Mouse (Mus musculus): ENCODE measurements around the gene Qsox2. TPM values are rescaled to one million over a fixed set of nuclear protein-coding genes. Genes with fewer than 3 reads are reported as not detected.
A peak's percentile ranks its signal among the peaks of the same experiment; 100 is the strongest.

The Qsox2 gene
- polyA plus RNA-seq, 1 experiment from 2014 or later = 26.1 TPM

DNA sequence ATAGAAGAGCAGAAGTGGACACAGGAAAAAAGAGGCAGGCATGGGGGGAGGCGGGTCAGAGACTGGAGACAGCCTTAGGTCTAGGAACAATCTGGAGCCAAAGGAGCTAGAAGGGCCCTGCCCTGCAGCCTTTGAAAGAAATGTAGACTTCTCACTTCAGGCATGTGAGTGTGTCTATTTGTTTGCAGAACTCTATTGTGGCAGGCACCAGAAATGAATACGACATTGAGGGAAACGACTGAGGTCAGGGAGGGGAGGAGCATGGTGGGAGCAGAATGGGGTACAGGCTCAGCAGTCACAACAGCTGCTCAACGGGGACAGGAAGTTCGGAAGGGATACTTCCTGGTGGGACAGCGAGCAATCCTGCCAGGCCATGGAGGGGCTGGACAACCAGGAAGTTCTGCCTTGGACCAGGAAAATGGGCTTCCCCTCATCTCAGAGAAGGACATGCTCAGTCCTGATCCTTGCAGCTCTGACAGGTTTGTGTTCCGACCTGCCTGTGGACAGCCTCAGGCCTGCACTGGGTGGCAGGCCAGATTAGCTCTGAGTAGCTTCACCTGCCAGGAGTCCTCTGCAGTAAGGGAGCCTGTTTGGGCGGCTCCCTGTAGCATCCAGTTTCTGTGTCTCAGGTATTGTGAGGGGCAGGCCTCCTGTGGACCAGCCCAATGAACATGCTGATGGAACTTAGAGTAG lies 15.3 kb upstream of the Qsox2 start:
- no peaks in the 10 kb centered on the region for H3K9me3 ChIP-seq
- peak; percentile 41; the same call in 1 of the 2 replicates for ATAC-seq (ENCODE audit: insufficient read depth, low FRiP score, low read depth)
- H3K9ac ChIP-seq = no peak overlapping the region
- WGBS = 49% methylated on average over 8 of the region's 8 CpGs
- no peak overlapping the region for H3K4me3 ChIP-seq (replicated peaks)
- peak overlapping the region; percentile 63; the same call in 1 of the 2 replicates for H3K27ac ChIP-seq
- H3K4me1 ChIP-seq = no peaks in the 10 kb centered on the region
- H3K27me3 ChIP-seq (replicated peaks) = no peaks in the 10 kb centered on the region
- no peaks in the 10 kb centered on the region for H3K36me3 ChIP-seq
- no peak overlapping the region for H3K4me2 ChIP-seq

- WGBS = 50% methylated on average over 3 of the region's 3 CpGs
- no peak overlapping the region for H3K4me3 ChIP-seq (replicated peaks)
- no peaks in the 10 kb centered on the region for H3K9me3 ChIP-seq
- H3K27me3 ChIP-seq (replicated peaks) = no peaks in the 10 kb centered on the region
- no peak overlapping the region for H3K4me2 ChIP-seq
- H3K9ac ChIP-seq = no peak overlapping the region
- H3K27ac ChIP-seq = no peak overlapping the region
- no peaks in the 10 kb centered on the region for H3K36me3 ChIP-seq
- no peak for ATAC-seq (ENCODE audit: insufficient read depth, low FRiP score, low read depth)
- 0 out of 2 replicates have a peak, but pooled peaks cover 3% of the 10 kb centered on the region for H3K4me1 ChIP-seq
Observed at GRCm38 (mm10) chr2:26247531-26247930, 10.2 kb upstream of the Qsox2 start.

DNA sequence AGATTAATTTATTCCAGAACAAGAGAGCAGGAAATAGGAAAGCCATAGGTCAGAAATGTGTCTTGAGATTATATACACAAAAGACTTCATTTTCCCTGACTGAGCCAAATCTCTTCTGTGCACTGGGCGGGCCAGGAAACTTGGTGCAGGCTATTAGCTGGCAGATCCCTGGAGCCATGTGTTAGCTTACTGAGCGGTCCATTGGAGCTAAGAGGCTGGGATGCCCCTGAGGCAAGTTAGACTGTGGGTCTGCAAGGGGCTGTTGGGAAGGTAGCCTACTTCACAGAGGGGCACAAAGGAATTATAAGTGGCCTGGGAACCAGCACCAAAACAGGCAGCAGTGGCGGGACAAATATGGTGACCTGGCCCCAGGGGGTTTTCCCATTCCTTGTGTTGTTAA lies 3.5 kb upstream of the Qsox2 start:
- Histone ChIP-seq H3K27me3 (replicated peaks) (no peaks in the 10 kb centered on the region), H3K4me1 (peaks cover 16% of the 10 kb centered on the region), H3K36me3 (no peaks in the 10 kb centered on the region), H3K4me2 (no peak overlapping the region), H3K4me3 (replicated peaks) (no peak overlapping the region), H3K9ac (no peak overlapping the region), H3K9me3 (no peaks in the 10 kb centered on the region), H3K27ac (no peak overlapping the region)
- ATAC-seq (ENCODE audit: insufficient read depth, low FRiP score, low read depth) = no peak
- WGBS = 52% methylated on average over 3 of the region's 3 CpGs

DNA sequence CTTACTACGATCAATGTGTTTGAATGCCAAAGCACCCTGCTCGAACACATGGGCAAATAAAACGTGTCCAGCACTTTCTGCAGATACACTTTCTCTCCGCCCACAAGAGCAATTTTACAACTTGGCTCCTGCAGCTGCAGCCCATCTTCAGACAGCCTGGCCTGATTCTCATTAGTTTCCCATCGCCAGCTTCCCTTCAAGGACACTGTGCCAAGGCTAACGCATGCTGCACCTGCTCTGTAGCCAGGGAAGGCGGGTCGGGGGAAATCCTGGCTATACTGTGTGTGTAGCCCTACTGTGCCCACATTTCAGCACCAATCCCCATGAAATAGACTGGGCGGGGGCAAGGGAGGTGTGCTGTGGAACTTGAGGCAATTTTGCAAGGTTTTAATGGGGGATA lies 3.0 kb upstream of the Qsox2 start:
- Histone ChIP-seq H3K9ac (no peak overlapping the region), H3K4me2 (no peak overlapping the region), H3K9me3 (no peaks in the 10 kb centered on the region), H3K27ac (peak overlapping the region; percentile 26; the same call in 1 of the 2 replicates), H3K4me3 (replicated peaks) (no peak overlapping the region), H3K36me3 (no peaks in the 10 kb centered on the region), H3K27me3 (replicated peaks) (no peaks in the 10 kb centered on the region), H3K4me1 (peaks cover 17% of the 10 kb centered on the region)
- WGBS = 35% methylated on average over 9 of the region's 9 CpGs
- ATAC-seq (ENCODE audit: insufficient read depth, low FRiP score, low read depth) = no peak

DNA sequence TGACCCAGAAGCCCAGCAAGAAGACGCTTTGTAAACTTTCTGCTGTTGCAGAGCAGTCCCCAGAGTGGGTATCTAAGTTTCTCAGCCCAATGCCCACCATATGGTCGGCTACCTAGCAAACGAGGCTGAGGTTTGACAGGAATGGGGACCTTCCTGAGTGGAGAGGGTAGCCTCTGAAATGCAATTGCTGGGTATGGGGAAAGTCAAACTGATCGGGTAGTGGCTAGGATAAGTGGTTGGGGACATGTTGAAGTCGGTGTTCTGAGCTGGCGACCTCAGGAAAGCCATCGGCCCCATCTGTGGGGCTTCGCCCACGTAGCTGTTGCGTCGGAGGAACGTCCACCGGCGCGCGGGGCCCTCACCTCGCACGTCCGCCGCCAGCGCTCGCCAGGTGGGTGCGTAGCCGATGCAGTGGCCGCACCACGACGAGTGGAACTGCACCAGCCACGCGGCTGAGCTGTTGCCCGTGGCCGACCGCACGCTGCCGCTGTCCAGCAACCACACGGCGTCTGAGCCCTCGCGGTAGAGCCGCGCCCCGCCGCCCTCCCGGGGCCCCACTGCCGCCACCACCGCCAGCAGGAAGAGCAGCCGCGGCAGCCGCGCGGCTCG lies 540 bp downstream of the Qsox2 start:
- Histone ChIP-seq H3K9me3 (no peaks in the 10 kb centered on the region), H3K4me2 (peak overlapping the region; percentile 85), H3K36me3 (no peaks in the 10 kb centered on the region), H3K27me3 (replicated peaks) (no peaks in the 10 kb centered on the region), H3K27ac (peak overlapping the region; percentile 86), H3K4me3 (replicated peaks) (peak overlapping the region; percentile 92), H3K9ac (peak overlapping the region; percentile 84), H3K4me1 (peaks cover 24% of the 10 kb centered on the region)
- ATAC-seq (ENCODE audit: insufficient read depth, low FRiP score, low read depth) = peak; percentile 44
- WGBS = under 1% methylated on average over 51 of the region's 51 CpGs

GRCm38 (mm10) chr2:26234771-26235170 lies 2.6 kb downstream of the Qsox2 start:
- no peak for ATAC-seq (ENCODE audit: insufficient read depth, low FRiP score, low read depth)
- H3K36me3 ChIP-seq = no peaks in the 10 kb centered on the region
- no peaks in the 10 kb centered on the region for H3K27me3 ChIP-seq (replicated peaks)
- H3K4me1 ChIP-seq = peaks cover 21% of the 10 kb centered on the region
- peak overlapping the region; percentile 21; the same call in 1 of the 2 replicates for H3K4me2 ChIP-seq
- H3K4me3 ChIP-seq (replicated peaks) = no peak overlapping the region
- H3K9ac ChIP-seq = no peak overlapping the region
- WGBS = 67% methylated on average over 2 of the region's 2 CpGs
- peak overlapping the region; percentile 32; the same call in 1 of the 2 replicates for H3K27ac ChIP-seq
- H3K9me3 ChIP-seq = no peaks in the 10 kb centered on the region

DNA sequence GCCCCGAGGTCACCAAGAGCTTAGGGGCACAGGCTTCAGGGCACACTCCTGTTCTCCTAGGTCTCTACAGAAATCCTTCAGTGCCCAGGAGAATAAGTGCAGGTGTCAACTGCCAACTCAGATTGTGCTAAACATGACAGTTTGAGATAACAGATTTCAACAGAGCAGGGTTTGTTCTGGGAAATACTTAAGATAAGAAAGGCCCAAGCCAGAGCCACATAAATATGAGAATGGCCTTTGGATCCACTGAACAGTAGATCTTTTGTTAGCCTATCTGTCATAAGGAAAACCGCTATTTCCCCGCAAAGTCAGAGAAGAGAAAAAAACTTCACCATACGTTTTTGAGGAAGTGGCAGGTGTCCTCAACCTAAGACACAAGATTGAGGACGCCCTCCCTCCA lies 3.1 kb downstream of the Qsox2 start:
- Histone ChIP-seq H3K9ac (no peak overlapping the region), H3K27me3 (replicated peaks) (no peaks in the 10 kb centered on the region), H3K36me3 (no peaks in the 10 kb centered on the region), H3K27ac (0 out of 2 replicates have a peak overlapping the region, but pooled peaks have one; percentile 11), H3K4me3 (replicated peaks) (no peak overlapping the region), H3K4me2 (0 out of 2 replicates have a peak overlapping the region, but pooled peaks have one; percentile 21), H3K4me1 (peaks cover 21% of the 10 kb centered on the region), H3K9me3 (no peaks in the 10 kb centered on the region)
- 56% methylated on average over 5 of the region's 5 CpGs for WGBS
- no peak for ATAC-seq (ENCODE audit: insufficient read depth, low FRiP score, low read depth)

DNA sequence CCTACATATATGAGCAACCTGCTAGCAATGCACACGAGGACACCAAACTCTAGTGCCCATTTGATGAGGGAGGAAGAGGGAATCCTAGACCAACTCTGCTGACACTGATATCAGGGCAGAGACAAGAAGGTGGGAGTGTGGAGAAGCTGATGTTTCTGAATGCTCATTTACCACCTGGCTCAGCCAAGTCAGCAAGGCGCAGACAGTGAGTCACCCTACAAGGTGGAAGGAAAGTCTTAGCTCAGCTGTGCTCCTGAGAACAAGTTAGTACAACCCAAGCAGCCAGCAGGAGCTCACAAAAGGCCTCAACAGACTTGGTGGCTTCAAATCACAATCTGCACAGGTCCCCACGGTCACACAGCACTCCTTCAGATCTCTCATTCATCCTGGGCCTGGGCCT lies 6.0 kb downstream of the Qsox2 start:
- no peak overlapping the region for H3K9ac ChIP-seq
- no peaks in the 10 kb centered on the region for H3K27me3 ChIP-seq (replicated peaks)
- no peak overlapping the region for H3K4me3 ChIP-seq (replicated peaks)
- peaks cover 16% of the 10 kb centered on the region for H3K4me1 ChIP-seq
- peak overlapping the region; percentile 28; the same call in 1 of the 2 replicates for H3K27ac ChIP-seq
- 69% methylated on average over 3 of the region's 3 CpGs for WGBS
- H3K36me3 ChIP-seq = 0 out of 2 replicates have a peak, but pooled peaks cover 4% of the 10 kb centered on the region
- ATAC-seq (ENCODE audit: insufficient read depth, low FRiP score, low read depth) = no peak
- no peaks in the 10 kb centered on the region for H3K9me3 ChIP-seq
- no peak overlapping the region for H3K4me2 ChIP-seq

GRCm38 (mm10) chr2:26230253-26230652 lies 7.1 kb downstream of the Qsox2 start:
- WGBS = 62% methylated on average over 4 of the region's 4 CpGs
- Histone ChIP-seq H3K27me3 (replicated peaks) (no peaks in the 10 kb centered on the region), H3K4me3 (replicated peaks) (no peak overlapping the region), H3K36me3 (peaks cover 4% of the 10 kb centered on the region; the same call in 1 of the 2 replicates), H3K9ac (no peak overlapping the region), H3K27ac (no peak overlapping the region; the same call in 1 of the 2 replicates), H3K4me1 (peaks cover 10% of the 10 kb centered on the region), H3K4me2 (no peak overlapping the region), H3K9me3 (no peaks in the 10 kb centered on the region)
- ATAC-seq (ENCODE audit: insufficient read depth, low FRiP score, low read depth) = no peak

DNA sequence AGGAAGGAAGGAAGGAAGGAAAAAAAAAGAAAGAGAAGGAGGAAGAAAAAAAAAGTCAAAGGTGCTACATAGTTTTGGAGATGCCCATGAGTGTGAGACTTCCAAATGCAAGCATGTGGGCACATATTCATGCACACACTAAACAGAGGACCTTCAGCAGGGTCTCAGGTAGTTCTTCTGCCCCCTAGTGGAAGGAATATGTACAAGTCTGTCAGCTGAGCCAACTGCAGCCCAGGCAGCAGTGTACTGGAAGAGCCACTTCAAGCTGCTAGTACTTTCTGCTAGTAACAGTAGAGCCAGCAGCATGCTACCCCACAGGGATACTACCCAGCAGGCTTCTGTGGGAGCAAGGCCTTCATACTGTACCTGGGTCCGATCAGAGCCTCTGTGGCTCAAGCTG lies 9.5 kb downstream of the Qsox2 start:
- WGBS = 68% methylated on average over 1 of the region's 1 CpGs
- Histone ChIP-seq H3K4me3 (replicated peaks) (no peak overlapping the region), H3K9ac (no peak overlapping the region), H3K27ac (no peak overlapping the region), H3K4me2 (no peak overlapping the region), H3K4me1 (0 out of 2 replicates have a peak, but pooled peaks cover 5% of the 10 kb centered on the region), H3K27me3 (replicated peaks) (no peaks in the 10 kb centered on the region), H3K9me3 (no peaks in the 10 kb centered on the region), H3K36me3 (peaks cover 15% of the 10 kb centered on the region; the same call in 1 of the 2 replicates)
- no peak for ATAC-seq (ENCODE audit: insufficient read depth, low FRiP score, low read depth)

GRCm38 (mm10) chr2:26225242-26225641 lies 12.1 kb downstream of the Qsox2 start:
- no peak overlapping the region for H3K4me3 ChIP-seq (replicated peaks)
- no peaks in the 10 kb centered on the region for H3K9me3 ChIP-seq
- H3K9ac ChIP-seq = no peak overlapping the region
- peaks cover 24% of the 10 kb centered on the region for H3K36me3 ChIP-seq
- H3K4me2 ChIP-seq = no peak overlapping the region
- H3K27ac ChIP-seq = 0 out of 2 replicates have a peak overlapping the region, but pooled peaks have one; percentile 36
- H3K4me1 ChIP-seq = no peaks in the 10 kb centered on the region
- WGBS = 80% methylated on average over 4 of the region's 4 CpGs
- H3K27me3 ChIP-seq (replicated peaks) = no peaks in the 10 kb centered on the region
- ATAC-seq (ENCODE audit: insufficient read depth, low FRiP score, low read depth) = peak; percentile 69; the same call in 1 of the 2 replicates

DNA sequence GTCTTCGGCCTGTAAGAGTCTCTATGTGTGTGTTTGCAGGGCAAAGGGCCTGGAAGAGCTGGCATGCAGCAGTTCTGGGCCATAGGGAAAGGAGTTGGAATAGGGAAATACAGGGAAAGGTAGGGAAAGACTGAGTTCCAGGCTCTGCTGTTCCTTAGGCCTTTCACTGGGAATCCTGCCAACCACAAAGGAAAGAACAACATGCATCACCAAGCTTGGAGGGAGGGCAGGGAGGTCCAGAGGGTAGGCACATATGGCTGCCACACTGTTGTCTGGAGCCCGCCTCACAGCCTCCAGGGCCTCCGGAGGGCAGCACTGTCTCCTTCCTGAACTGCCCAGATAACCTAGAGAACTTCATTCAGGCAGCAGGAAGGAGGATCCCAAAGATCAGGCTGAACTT lies 13.4 kb downstream of the Qsox2 start:
- no peaks in the 10 kb centered on the region for H3K4me1 ChIP-seq
- peaks cover 35% of the 10 kb centered on the region for H3K36me3 ChIP-seq

More for the DNA sequence above, 13.4 kb downstream of the Qsox2 start:
- no peaks in the 10 kb centered on the region for H3K9me3 ChIP-seq
- no peak overlapping the region for H3K27ac ChIP-seq
- no peak overlapping the region for H3K4me2 ChIP-seq
- H3K27me3 ChIP-seq (replicated peaks) = no peaks in the 10 kb centered on the region
- ATAC-seq (ENCODE audit: insufficient read depth, low FRiP score, low read depth) = no peak
- no peak overlapping the region for H3K9ac ChIP-seq
- H3K4me3 ChIP-seq (replicated peaks) = no peak overlapping the region
- WGBS = 84% methylated on average over 3 of the region's 3 CpGs
